Mouse (Mus musculus) heart, adult 2 months (tissue): ENCODE results near the gene Slc13a2. TPM values are rescaled to one million over a fixed set of nuclear protein-coding genes. Genes with fewer than 3 reads are reported as not detected.
A peak's percentile ranks its signal among the peaks of the same experiment; 100 is the strongest.

Source experiments
- DNase-seq, 2 experiments: peaks; one replicate each; pipeline ENCODE4 v3.0.0; 2021
- H3K27ac ChIP-seq: fragments of 200-600 bp; 2 replicates; pipeline ENCODE4 v1.8.1; 2022
- H3K27me3 ChIP-seq: fragments of 200-500 bp; 2 replicates; pipeline ENCODE4 v1.6.1; 2012; ENCODE audit warnings: mild to moderate bottlenecking, low read length, inconsistent platforms, mixed read lengths; ENCODE audit not compliant: control insufficient read depth, insufficient read depth
- H3K36me3 ChIP-seq: fragments of 200-500 bp; 2 replicates; pipeline ENCODE4 v1.6.1; 2012; ENCODE audit warnings: low read length, inconsistent platforms; ENCODE audit not compliant: control insufficient read depth, insufficient read depth
- H3K4me1 ChIP-seq: fragments of 200-500 bp; 2 replicates; pipeline ENCODE4 v1.6.1; 2011; ENCODE audit warnings: low read length; ENCODE audit not compliant: control insufficient read depth, insufficient read depth
- H3K4me3 ChIP-seq: fragments of 200-600 bp; 2 replicates; pipeline ENCODE4 v1.8.1; 2022
- H3K79me2 ChIP-seq: fragments of 200-500 bp; replicated peaks from 2 replicates; pipeline ENCODE4 v1.6.1; 2012; ENCODE audit warnings: mild to moderate bottlenecking, inconsistent platforms, low read length, moderate library complexity, mixed read lengths; ENCODE audit not compliant: control insufficient read depth, insufficient read depth
- H3K9ac ChIP-seq: fragments of 200-500 bp; 2 replicates; pipeline ENCODE4 v1.6.1; 2012; ENCODE audit warnings: low read depth, mild to moderate bottlenecking, control low read depth, inconsistent platforms, low read length, mixed read lengths
- CTCF ChIP-seq: fragments of 200-600 bp; IDR thresholded peaks from 2 replicates; pipeline ENCODE4 v1.8.1; 2022; ENCODE audit warnings: antibody characterized with exemption, mild to moderate bottlenecking, moderate library complexity
- EP300 ChIP-seq: fragments of 200-500 bp; IDR thresholded peaks from 2 replicates; pipeline ENCODE4 v1.6.1; 2011; ENCODE audit warnings: low read depth, low read length, control low read depth; ENCODE audit not compliant: insufficient read depth
- POLR2A ChIP-seq: fragments of 200-500 bp; IDR thresholded peaks from 2 replicates; pipeline ENCODE4 v1.6.1; 2011; ENCODE audit warnings: mild to moderate bottlenecking, low read depth, low read length, control low read depth; ENCODE audit not compliant: insufficient read depth
- WGBS: fragments of 180-500 bp; shearing (Covaris S2); methylation state at CpG from one replicate; pipeline ENCODE4 v1.1.7; 2018; 5-methylcytosine and 5-hydroxymethylcytosine counted together
- intact Hi-C: fragments of 180-260 bp; cut with DNase I; formaldehyde crosslinking; loops from one replicate; pipeline ENCODE4 v1.15.1; 2025
- polyA plus RNA-seq: library from polyadenylated mRNA; depleted of rRNA; stranded (reverse); fragments of >200 nt; gene quantifications from 2 replicates; pipeline ENCODE4 v1.2.3, GENCODE M21; 2012
- total RNA-seq, 2 experiments: library from RNA; stranded (reverse); gene quantifications; 2 replicates each; pipeline ENCODE4 v1.2.3; 2021

The Slc13a2 gene
- total and polyA plus RNA-seq, 3 experiments: 0.23 TPM; not detected in 2

- H3K4me3 ChIP-seq: no peak overlapping the region
- 41% methylated on average over 11 of the region's 11 CpGs for WGBS
- H3K36me3 ChIP-seq: no peaks in the 10 kb centered on the region
- no peaks in the 10 kb centered on the region for H3K4me1 ChIP-seq
- DNase-seq: no peak
- no peak overlapping the region for H3K9ac ChIP-seq
- intact Hi-C loops: no loop called here
- no peak for TF ChIP-seq EP300
- no peak for TF ChIP-seq POLR2A
- TF ChIP-seq CTCF: no peak
- no peak overlapping the region for H3K27ac ChIP-seq
- no peaks in the 10 kb centered on the region for H3K27me3 ChIP-seq
- H3K79me2 ChIP-seq: no peaks in the 10 kb centered on the region
Measured at GRCm38 (mm10) chr11:78430195-78430878, 8.3 kb upstream of the Slc13a2 start.

GRCm38 (mm10) chr11:78428309-78428708, 6.3 kb upstream of the Slc13a2 start:
- Histone ChIP-seq H3K79me2 (no peaks in the 10 kb centered on the region), H3K9ac (no peak overlapping the region), H3K36me3 (no peaks in the 10 kb centered on the region), H3K4me1 (no peaks in the 10 kb centered on the region; the same call in 1 of the 2 replicates), H3K27me3 (no peaks in the 10 kb centered on the region), H3K4me3 (no peak overlapping the region), H3K27ac (no peak overlapping the region)
- DNase-seq: no peak
- intact Hi-C loops: no loop called here
- no peak for TF ChIP-seq CTCF
- TF ChIP-seq EP300: no peak
- TF ChIP-seq POLR2A: no peak
- 81% methylated on average over 5 of the region's 5 CpGs for WGBS

GRCm38 (mm10) chr11:78427655-78428054, 5.6 kb upstream of the Slc13a2 start:
- WGBS: 95% methylated on average over 6 of the region's 6 CpGs

DNA sequence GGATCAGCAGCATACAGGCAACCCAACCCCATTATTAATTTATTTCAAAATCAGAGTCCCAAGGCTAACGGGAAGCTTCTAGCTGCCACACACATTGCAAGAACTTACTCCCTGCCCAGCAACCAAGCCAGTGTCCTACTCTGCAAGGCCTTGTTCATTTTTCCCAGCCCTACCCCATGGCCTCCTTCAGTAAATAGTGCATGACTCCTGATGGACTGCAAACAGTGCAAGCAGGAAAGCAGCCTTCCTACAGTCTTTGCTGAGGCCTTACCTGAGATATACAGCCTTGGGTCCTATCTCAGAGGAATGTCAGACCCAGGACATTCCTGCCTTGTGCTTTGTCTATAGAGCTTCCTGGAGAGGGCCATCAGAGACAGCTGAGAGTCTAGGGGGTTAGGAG, 3.6 kb upstream of the Slc13a2 start:
- Histone ChIP-seq H3K4me1 (no peaks in the 10 kb centered on the region; the same call in 1 of the 2 replicates), H3K36me3 (no peaks in the 10 kb centered on the region), H3K9ac (no peak overlapping the region), H3K4me3 (no peak overlapping the region), H3K27ac (no peak overlapping the region), H3K79me2 (no peaks in the 10 kb centered on the region), H3K27me3 (peaks cover 3% of the 10 kb centered on the region; the same call in 1 of the 2 replicates)
- TF ChIP-seq EP300 (no peak), POLR2A (no peak), CTCF (no peak)
- WGBS: 89% methylated on average over 1 of the region's 1 CpGs
- intact Hi-C loops: no loop called here
- no peak for DNase-seq

More at GRCm38 (mm10) chr11:78427655-78428054, 5.6 kb upstream of the Slc13a2 start:
- H3K79me2 ChIP-seq: no peaks in the 10 kb centered on the region
- intact Hi-C loops: no loop called here
- no peak overlapping the region for H3K4me3 ChIP-seq
- no peak overlapping the region for H3K9ac ChIP-seq
- no peaks in the 10 kb centered on the region for H3K36me3 ChIP-seq
- no peak for TF ChIP-seq EP300
- no peak for TF ChIP-seq POLR2A
- no peak for TF ChIP-seq CTCF
- H3K27me3 ChIP-seq: no peaks in the 10 kb centered on the region
- H3K4me1 ChIP-seq: no peaks in the 10 kb centered on the region; the same call in 1 of the 2 replicates
- DNase-seq: no peak
- no peak overlapping the region for H3K27ac ChIP-seq

DNA sequence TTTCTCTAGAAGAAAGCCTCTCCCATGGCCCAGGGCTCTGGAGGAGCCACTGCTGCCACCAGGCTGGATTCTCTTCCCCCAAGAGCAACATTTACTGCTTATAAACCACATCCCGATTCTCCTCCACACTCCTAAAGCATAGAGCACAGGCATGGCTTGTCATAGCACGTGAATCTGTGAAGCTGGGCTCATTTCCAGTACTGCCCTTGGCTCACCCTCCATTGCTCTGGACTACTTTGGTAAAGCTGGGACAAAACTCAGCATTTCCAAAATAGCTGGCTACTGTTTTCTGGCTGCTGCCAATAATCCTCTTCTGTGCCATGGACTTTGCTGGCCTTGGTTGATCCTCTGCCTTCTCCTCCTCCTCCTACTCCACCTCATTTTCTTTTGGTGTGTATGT, 2.3 kb upstream of the Slc13a2 start:
- no peaks in the 10 kb centered on the region for H3K36me3 ChIP-seq
- DNase-seq: peak in 1 of 2 experiments; percentile 8
- intact Hi-C loops: no loop called here
- no peak overlapping the region for H3K4me3 ChIP-seq
- H3K27me3 ChIP-seq: peaks cover 3% of the 10 kb centered on the region; the same call in 1 of the 2 replicates
- H3K27ac ChIP-seq: no peak overlapping the region
- no peak overlapping the region for H3K9ac ChIP-seq
- no peaks in the 10 kb centered on the region for H3K79me2 ChIP-seq
- TF ChIP-seq EP300 (no peak), POLR2A (no peak), CTCF (no peak)
- WGBS: 28% methylated on average over 2 of the region's 2 CpGs
- no peaks in the 10 kb centered on the region; the same call in 1 of the 2 replicates for H3K4me1 ChIP-seq

GRCm38 (mm10) chr11:78421201-78422009, 612 bp downstream of the Slc13a2 start:
- 50% methylated on average over 13 of the region's 13 CpGs for WGBS
- Histone ChIP-seq H3K27ac (no peak overlapping the region), H3K79me2 (no peaks in the 10 kb centered on the region), H3K4me1 (no peaks in the 10 kb centered on the region; the same call in 1 of the 2 replicates), H3K36me3 (no peaks in the 10 kb centered on the region), H3K9ac (no peak overlapping the region), H3K27me3 (peaks cover 3% of the 10 kb centered on the region; the same call in 1 of the 2 replicates), H3K4me3 (no peak overlapping the region)
- TF ChIP-seq POLR2A (no peak), EP300 (no peak), CTCF (no peak)
- intact Hi-C loops: no loop called here
- no peak for DNase-seq
